In genomic region chr19:4147022-4147405, GRCm38 (mm10) we compare ENCODE assay signal across 21 mouse cellular contexts. TPM values are rescaled to one million over a fixed set of nuclear protein-coding genes. Genes with fewer than 3 reads are reported as not detected.
DNase-seq lines count a peak whose midpoint lies in the region; ATAC-seq and TF ChIP-seq lines count a peak whose summit lies in the region.
"Had no signal": no experiment of that assay in that cellular context is flagged by ENCODE, and none has a peak within 500 bp of the region (broad histone marks: within the 10 kb centered on the region; RNA-seq: fewer than 3 reads in every experiment).

No protein-coding gene starts in this region.

- TF ChIP-seq POLR2A in liver, adult 2 months (IDR thresholded peaks at IDR 0.05; ENCODE audit: extremely low read depth, insufficient read depth, low read length) = no peak

- H3K4me1 ChIP-seq in forebrain, embryonic 15.5 days = peaks cover 24% of the 10 kb centered on the region
- H3K4me1 ChIP-seq in forebrain, postnatal 0 days (ENCODE audit: insufficient read depth) = peaks cover 8% of the 10 kb centered on the region; the same call in 1 of the 2 replicates
- H3K4me1 ChIP-seq in liver, adult 2 months (ENCODE audit: control insufficient read depth, insufficient read depth, low read length) = peaks cover 18% of the 10 kb centered on the region
- peaks cover 32% of the 10 kb centered on the region for H3K4me1 ChIP-seq in liver, embryonic 12.5 days
- peaks cover 54% of the 10 kb centered on the region for H3K4me1 ChIP-seq in brown adipose tissue, adult 24 weeks (ENCODE audit: control insufficient read depth, insufficient read depth, insufficient read length, low read length)
- peaks cover 32% of the 10 kb centered on the region for H3K4me1 ChIP-seq in neural tube, embryonic 15.5 days

- H3K27ac ChIP-seq in forebrain, embryonic 15.5 days (replicated peaks) = 0 out of 2 replicates have a peak overlapping the region, but pooled peaks have one; percentile 38
- H3K27ac ChIP-seq in forebrain, postnatal 0 days (ENCODE audit: low read depth, low read length) = no peak overlapping the region
- peak overlapping the region; percentile 11 for H3K27ac ChIP-seq in liver, adult 2 months (replicated peaks; ENCODE audit: insufficient read depth, low read depth, low read length)
- H3K27ac ChIP-seq in liver, embryonic 12.5 days = no peak overlapping the region
- H3K27ac ChIP-seq in brown adipose tissue, adult 24 weeks (replicated peaks; ENCODE audit: low read depth, low read length) = peak overlapping the region; percentile 76
- 0 out of 2 replicates have a peak overlapping the region, but pooled peaks have one; percentile 78 for H3K27ac ChIP-seq in neural tube, embryonic 15.5 days (replicated peaks)
- H3K27ac ChIP-seq: forebrain, embryonic 13.5 days had no signal

- TF ChIP-seq CTCF in forebrain, postnatal 0 days (IDR thresholded peaks at IDR 0.05; ENCODE audit: low read depth) = no peak
- TF ChIP-seq CTCF in liver, adult 2 months (IDR thresholded peaks at IDR 0.05; ENCODE audit: low read depth, low read length) = no peak

- no peaks in the 10 kb centered on the region for H3K27me3 ChIP-seq in forebrain, embryonic 15.5 days
- H3K27me3 ChIP-seq in forebrain, postnatal 0 days (ENCODE audit: insufficient read depth, low read length) = no peaks in the 10 kb centered on the region
- no peaks in the 10 kb centered on the region for H3K27me3 ChIP-seq in liver, adult 2 months (ENCODE audit: control insufficient read depth, insufficient read depth, low read length)
- peaks cover 14% of the 10 kb centered on the region; the same call in 1 of the 2 replicates for H3K27me3 ChIP-seq in liver, embryonic 12.5 days (replicated peaks)
- H3K27me3 ChIP-seq in neural tube, embryonic 15.5 days (replicated peaks) = no peaks in the 10 kb centered on the region
- H3K27me3 ChIP-seq: forebrain, embryonic 13.5 days; hindbrain, embryonic 12.5 days; midbrain, embryonic 15.5 days had no signal

- DNase-seq in forebrain, postnatal 0 days = no peak
- DNase-seq in liver, adult 2 months (ENCODE audit: extremely low read depth, low read depth, low spot score) = peak; percentile 66
- no peak for DNase-seq in kidney, postnatal 10 days
- DNase-seq: adrenal gland, postnatal 10 days; gastrocnemius, postnatal 14 days; kidney, postnatal 14 days; layer of hippocampus, postnatal 36 days; right cerebral cortex, postnatal 14 days; thymus, postnatal 4 days had no signal

- no peaks in the 10 kb centered on the region for H3K9me3 ChIP-seq in forebrain, embryonic 15.5 days
- H3K9me3 ChIP-seq in forebrain, postnatal 0 days (ENCODE audit: low read length) = no peaks in the 10 kb centered on the region
- H3K9me3 ChIP-seq in liver, embryonic 12.5 days (replicated peaks) = no peaks in the 10 kb centered on the region
- H3K9me3 ChIP-seq in neural tube, embryonic 15.5 days (replicated peaks) = no peaks in the 10 kb centered on the region
- H3K9me3 ChIP-seq: forebrain, embryonic 13.5 days; hindbrain, embryonic 12.5 days; midbrain, embryonic 15.5 days had no signal

- H3K79me2 ChIP-seq in liver, adult 2 months (ENCODE audit: control insufficient read depth, insufficient read depth, low read length) = peaks cover 15% of the 10 kb centered on the region; the same call in 1 of the 2 replicates

- H3K4me3 ChIP-seq in forebrain, embryonic 15.5 days = no peak overlapping the region
- no peak overlapping the region for H3K4me3 ChIP-seq in forebrain, postnatal 0 days (ENCODE audit: low read depth, low read length)
- H3K4me3 ChIP-seq in liver, adult 2 months (ENCODE audit: insufficient read depth, low read depth, low read length) = no peak overlapping the region
- H3K4me3 ChIP-seq in liver, embryonic 12.5 days = no peak overlapping the region
- H3K4me3 ChIP-seq in brown adipose tissue, adult 24 weeks (ENCODE audit: insufficient read depth, low read depth, low read length) = no peak overlapping the region
- H3K4me3 ChIP-seq in neural tube, embryonic 15.5 days (replicated peaks) = no peak overlapping the region
- H3K4me3 ChIP-seq: forebrain, embryonic 13.5 days; hindbrain, embryonic 12.5 days had no signal

- ATAC-seq in forebrain, embryonic 15.5 days (replicated peaks) = no peak
- ATAC-seq in forebrain, postnatal 0 days = no peak
- ATAC-seq in liver, embryonic 12.5 days = no peak
- no peak for ATAC-seq in neural tube, embryonic 15.5 days (ENCODE audit: low FRiP score)
- ATAC-seq: forebrain, embryonic 13.5 days; midbrain, embryonic 15.5 days had no signal

- peaks cover 6% of the 10 kb centered on the region for H3K36me3 ChIP-seq in forebrain, embryonic 15.5 days
- H3K36me3 ChIP-seq in forebrain, postnatal 0 days (ENCODE audit: insufficient read depth) = peaks cover 10% of the 10 kb centered on the region; the same call in 1 of the 2 replicates
- 0 out of 2 replicates have a peak, but pooled peaks cover 2% of the 10 kb centered on the region for H3K36me3 ChIP-seq in liver, adult 2 months (ENCODE audit: control insufficient read depth, insufficient read depth, low read length)
- peaks cover 23% of the 10 kb centered on the region for H3K36me3 ChIP-seq in liver, embryonic 12.5 days
- peaks cover 13% of the 10 kb centered on the region; the same call in 1 of the 2 replicates for H3K36me3 ChIP-seq in neural tube, embryonic 15.5 days

- no peak overlapping the region for H3K9ac ChIP-seq in forebrain, embryonic 15.5 days (replicated peaks)
- H3K9ac ChIP-seq in forebrain, postnatal 0 days = no peak overlapping the region
- H3K9ac ChIP-seq in liver, adult 2 months (ENCODE audit: low read depth, low read length) = no peak overlapping the region
- no peak overlapping the region for H3K9ac ChIP-seq in liver, embryonic 12.5 days
- no peak overlapping the region for H3K9ac ChIP-seq in neural tube, embryonic 15.5 days (replicated peaks)
- H3K9ac ChIP-seq: forebrain, embryonic 13.5 days; hindbrain, embryonic 12.5 days had no signal

- 54% methylated on average over 3 of the region's 3 CpGs for WGBS in forebrain, embryonic 15.5 days
- WGBS in forebrain, postnatal 0 days = 52% methylated on average over 3 of the region's 3 CpGs
- 60% methylated on average over 3 of the region's 3 CpGs for WGBS in liver, adult 2 months
- 62% methylated on average over 3 of the region's 3 CpGs for WGBS in liver, embryonic 12.5 days (ENCODE audit: insufficient replicate concordance)
- WGBS in neural tube, embryonic 15.5 days = 52% methylated on average over 3 of the region's 3 CpGs

- H3K4me2 ChIP-seq in forebrain, embryonic 15.5 days (replicated peaks) = no peak overlapping the region
- no peak overlapping the region for H3K4me2 ChIP-seq in forebrain, postnatal 0 days (ENCODE audit: low read depth)
- H3K4me2 ChIP-seq in liver, embryonic 12.5 days = no peak overlapping the region
- H3K4me2 ChIP-seq in neural tube, embryonic 15.5 days = no peak overlapping the region
- H3K4me2 ChIP-seq: hindbrain, embryonic 12.5 days had no signal

RNA-seq across cellular contexts. Expression of gene Coro1b, which starts 1.4 kb away (rescaled TPM):
- polyA plus RNA-seq in forebrain, embryonic 15.5 days (2015; fragmentation: Nextera tagmentation; extraction: Ambion mirVana) = 144 and 145 TPM in 2 replicates
- total RNA-seq in forebrain, postnatal 0 days (2014; rRNA removed) = 128 and 182 TPM in 2 replicates
- polyA plus RNA-seq in forebrain, postnatal 0 days (2015; fragmentation: Nextera tagmentation; extraction: Ambion mirVana) = 106 and 112 TPM in 2 replicates
- total RNA-seq in liver, adult 2 months (2014; rRNA removed) = 66.1 and 72.6 TPM in 2 replicates
- polyA plus RNA-seq in liver, adult 2 months (2012; rRNA removed) = 109 and 114 TPM in 2 replicates
- 86.5 and 86.9 TPM in 2 replicates for polyA plus RNA-seq in liver, embryonic 12.5 days (2016; fragmentation: Nextera tagmentation; extraction: Ambion mirVana)
- polyA plus RNA-seq in brown adipose tissue, adult 24 weeks (2012; ENCODE audit: insufficient read depth, insufficient read length, missing spikeins) = 103 and 112 TPM in 2 replicates
- polyA plus RNA-seq in neural tube, embryonic 15.5 days (2015; fragmentation: Nextera tagmentation; extraction: Ambion mirVana) = 102 and 141 TPM in 2 replicates

RNA-seq across cellular contexts. Expression of gene Cabp4, which starts 3.2 kb away (rescaled TPM):
- 0.10 and 0.15 TPM in 2 replicates for polyA plus RNA-seq in forebrain, embryonic 15.5 days (2015; fragmentation: Nextera tagmentation; extraction: Ambion mirVana)
- not detected in 2 replicates for total RNA-seq in forebrain, postnatal 0 days (2014; rRNA removed)
- 0.06 and 0.08 TPM in 2 replicates for polyA plus RNA-seq in forebrain, postnatal 0 days (2015; fragmentation: Nextera tagmentation; extraction: Ambion mirVana)
- total RNA-seq in liver, adult 2 months (2014; rRNA removed) = 0.37 TPM in 1 of 2 replicates, not detected in the other
- polyA plus RNA-seq in liver, adult 2 months (2012; rRNA removed) = not detected in 2 replicates
- 0.06 and 0.07 TPM in 2 replicates for polyA plus RNA-seq in liver, embryonic 12.5 days (2016; fragmentation: Nextera tagmentation; extraction: Ambion mirVana)
- not detected in 2 replicates for polyA plus RNA-seq in brown adipose tissue, adult 24 weeks (2012; ENCODE audit: insufficient read depth, insufficient read length, missing spikeins)
- polyA plus RNA-seq in neural tube, embryonic 15.5 days (2015; fragmentation: Nextera tagmentation; extraction: Ambion mirVana) = 0.20 and 0.28 TPM in 2 replicates
- polyA plus RNA-seq: embryonic facial prominence, embryonic 14.5 days; heart, embryonic 14.5 days; intestine, embryonic 14.5 days; limb, embryonic 11.5 days had no signal

RNA-seq across cellular contexts. Expression of gene Ptprcap, which starts 6.4 kb away (rescaled TPM):
- polyA plus RNA-seq in forebrain, embryonic 15.5 days (2015; fragmentation: Nextera tagmentation; extraction: Ambion mirVana) = 0.59 and 1.1 TPM in 2 replicates
- 0.77 and 1.2 TPM in 2 replicates for total RNA-seq in forebrain, postnatal 0 days (2014; rRNA removed)
- polyA plus RNA-seq in forebrain, postnatal 0 days (2015; fragmentation: Nextera tagmentation; extraction: Ambion mirVana) = 0.48 and 0.59 TPM in 2 replicates
- total RNA-seq in liver, adult 2 months (2014; rRNA removed) = 1.7 and 4.1 TPM in 2 replicates
- polyA plus RNA-seq in liver, adult 2 months (2012; rRNA removed) = 6.9 and 8.2 TPM in 2 replicates
- 24.3 and 26.2 TPM in 2 replicates for polyA plus RNA-seq in liver, embryonic 12.5 days (2016; fragmentation: Nextera tagmentation; extraction: Ambion mirVana)
- 1.3 and 3.3 TPM in 2 replicates for polyA plus RNA-seq in brown adipose tissue, adult 24 weeks (2012; ENCODE audit: insufficient read depth, insufficient read length, missing spikeins)
- 1.0 and 52.3 TPM in 2 replicates for polyA plus RNA-seq in neural tube, embryonic 15.5 days (2015; fragmentation: Nextera tagmentation; extraction: Ambion mirVana)

RNA-seq across cellular contexts. Expression of gene Gpr152, which starts 7.4 kb away (rescaled TPM):
- not detected in 2 replicates for polyA plus RNA-seq in forebrain, embryonic 15.5 days (2015; fragmentation: Nextera tagmentation; extraction: Ambion mirVana)
- 0.19 and 0.23 TPM in 2 replicates for total RNA-seq in forebrain, postnatal 0 days (2014; rRNA removed)
- not detected in 2 replicates for polyA plus RNA-seq in forebrain, postnatal 0 days (2015; fragmentation: Nextera tagmentation; extraction: Ambion mirVana)
- not detected in 2 replicates for total RNA-seq in liver, adult 2 months (2014; rRNA removed)
- 0.02 TPM in 2 replicates for polyA plus RNA-seq in liver, adult 2 months (2012; rRNA removed)
- polyA plus RNA-seq in liver, embryonic 12.5 days (2016; fragmentation: Nextera tagmentation; extraction: Ambion mirVana) = not detected in 2 replicates
- not detected in 2 replicates for polyA plus RNA-seq in brown adipose tissue, adult 24 weeks (2012; ENCODE audit: insufficient read depth, insufficient read length, missing spikeins)
- polyA plus RNA-seq in neural tube, embryonic 15.5 days (2015; fragmentation: Nextera tagmentation; extraction: Ambion mirVana) = not detected in 2 replicates
- total RNA-seq: adrenal gland, postnatal 10 days; gastrocnemius, postnatal 14 days had no signal
- polyA plus RNA-seq: C2C12; heart, embryonic 14.5 days; intestine, embryonic 14.5 days; limb, embryonic 11.5 days had no signal

RNA-seq across cellular contexts. Expression of gene Rps6kb2, which starts 16.1 kb away (rescaled TPM):
- 54.1 and 54.6 TPM in 2 replicates for polyA plus RNA-seq in forebrain, embryonic 15.5 days (2015; fragmentation: Nextera tagmentation; extraction: Ambion mirVana)
- 23.5 and 33.5 TPM in 2 replicates for total RNA-seq in forebrain, postnatal 0 days (2014; rRNA removed)
- 51.9 and 55.5 TPM in 2 replicates for polyA plus RNA-seq in forebrain, postnatal 0 days (2015; fragmentation: Nextera tagmentation; extraction: Ambion mirVana)
- 7.2 and 7.4 TPM in 2 replicates for total RNA-seq in liver, adult 2 months (2014; rRNA removed)
- polyA plus RNA-seq in liver, adult 2 months (2012; rRNA removed) = 28.3 and 31.6 TPM in 2 replicates
- polyA plus RNA-seq in liver, embryonic 12.5 days (2016; fragmentation: Nextera tagmentation; extraction: Ambion mirVana) = 39.1 and 39.4 TPM in 2 replicates
- 17.2 and 17.7 TPM in 2 replicates for polyA plus RNA-seq in brown adipose tissue, adult 24 weeks (2012; ENCODE audit: insufficient read depth, insufficient read length, missing spikeins)
- polyA plus RNA-seq in neural tube, embryonic 15.5 days (2015; fragmentation: Nextera tagmentation; extraction: Ambion mirVana) = 54.4 and 56.3 TPM in 2 replicates

Comparison
In these comparisons a context has a peak if more than half of its experiments do, and no peak if none do; other contexts are left out.
1. H3K27ac ChIP-seq: peak in forebrain, embryonic 15.5 days (single experiment), liver, adult 2 months (single experiment), brown adipose tissue, adult 24 weeks (single experiment) and neural tube, embryonic 15.5 days (single experiment); none in forebrain, postnatal 0 days (single experiment) and liver, embryonic 12.5 days (single experiment).